Mouse (Mus musculus): ENCODE results near the gene Tas2r125.

DNA sequence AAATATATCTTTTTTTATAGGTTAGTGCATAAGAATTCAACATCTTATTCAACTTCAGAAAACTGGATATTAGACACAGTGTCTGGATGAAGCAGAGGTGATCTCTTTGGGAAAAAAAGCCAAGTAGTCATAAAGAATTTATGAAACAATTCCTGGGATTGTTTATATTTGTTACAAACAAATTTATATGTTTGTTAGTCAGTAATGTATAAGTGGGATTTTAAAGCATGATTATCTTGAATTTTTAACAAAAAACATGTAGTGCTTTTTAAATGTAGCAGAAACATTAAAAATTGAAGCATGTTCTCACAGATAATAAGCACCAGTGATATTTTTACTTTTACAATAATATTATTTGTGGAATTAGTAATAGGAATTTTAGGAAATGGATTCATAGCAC lies 41.7 kb upstream of the Tas2r125 start, which contains the start of gene Tas2r110:
- no peak for TF ChIP-seq POLR2A (IDR thresholded peaks at IDR 0.05; ENCODE audit: control insufficient read depth, low read depth, low read length)
- no peak for TF ChIP-seq CTCF (IDR thresholded peaks at IDR 0.05; ENCODE audit: control insufficient read depth, insufficient read depth, insufficient replicate concordance, low read depth, low read length)

All from testis, adult 2 months (tissue).